Mouse (Mus musculus) layer of hippocampus, adult 9-10 months (tissue): ENCODE data around the gene Fut7.
A peak's percentile ranks its signal among the peaks of the same experiment; 100 is the strongest.

Source experiments
- DNase-seq: peaks from one replicate; pipeline ENCODE4 v3.0.0; 2022; ENCODE audit warnings: low spot score

Fut7 gene

GRCm38 (mm10) chr2:25425481-25425880 is 2.4 kb downstream of the Fut7 start:
- no peak for DNase-seq

- DNase-seq = peak; percentile 33
These were observed 3.7 kb downstream of the Fut7 start for GRCm38 (mm10) chr2:25426721-25427191.

- no peak for DNase-seq
These were observed 4.2 kb downstream of the Fut7 start for GRCm38 (mm10) chr2:25427256-25427655.

- DNase-seq = peak; percentile 91
These were observed 5.6 kb downstream of the Fut7 start, which contains the start of gene Abca2 for GRCm38 (mm10) chr2:25428442-25429236. Gene Abca2 (plus strand): TSS chr2:25428703.

GRCm38 (mm10) chr2:25429435-25430180 is 6.5 kb downstream of the Fut7 start:
- DNase-seq = no peak

GRCm38 (mm10) chr2:25430395-25431233 is 7.5 kb downstream of the Fut7 start:
- DNase-seq = peak; percentile 41

GRCm38 (mm10) chr2:25431308-25431855 is 8.3 kb downstream of the Fut7 start:
- no peak for DNase-seq

GRCm38 (mm10) chr2:25432326-25433098 is 9.4 kb downstream of the Fut7 start:
- no peak for DNase-seq

GRCm38 (mm10) chr2:25433101-25433500 is 10.0 kb downstream of the Fut7 start:
- no peak for DNase-seq

GRCm38 (mm10) chr2:25434292-25434691 is 11.2 kb downstream of the Fut7 start:
- DNase-seq = no peak

- DNase-seq = no peak
These were observed 13.3 kb downstream of the Fut7 start for GRCm38 (mm10) chr2:25436286-25436820.

GRCm38 (mm10) chr2:25441067-25441466 is 18.0 kb downstream of the Fut7 start:
- DNase-seq = no peak

GRCm38 (mm10) chr2:25442682-25443081 is 19.6 kb downstream of the Fut7 start:
- DNase-seq = no peak

GRCm38 (mm10) chr2:25450853-25451647 is 28.0 kb downstream of the Fut7 start:
- no peak for DNase-seq

GRCm38 (mm10) chr2:25452951-25453350 is 29.9 kb downstream of the Fut7 start:
- no peak for DNase-seq

GRCm38 (mm10) chr2:25456205-25456953 is 33.3 kb downstream of the Fut7 start, which contains the start of gene Clic3:
Gene Clic3 (plus strand): TSS chr2:25456838.
- DNase-seq = no peak

GRCm38 (mm10) chr2:25457022-25457896 is 34.2 kb downstream of the Fut7 start:
- DNase-seq = no peak

- DNase-seq = no peak
These were observed 35.8 kb downstream of the Fut7 start for GRCm38 (mm10) chr2:25458911-25459310.
